In genomic region chr11:88327016-88327415, GRCm38 (mm10) we compare ENCODE assay signal across 13 mouse cellular contexts. TPM values are rescaled to one million over a fixed set of nuclear protein-coding genes. Genes with fewer than 3 reads are reported as not detected.
A peak's percentile ranks its signal among the peaks of the same experiment; 100 is the strongest.
DNase-seq lines count a peak whose midpoint lies in the region; ATAC-seq lines count a peak whose summit lies in the region.
"Had no signal": no experiment of that assay in that cellular context is flagged by ENCODE, and none has a peak within 500 bp of the region (broad histone marks: within the 10 kb centered on the region; RNA-seq: fewer than 3 reads in every experiment).

No protein-coding gene starts in this region.

- H3K27ac ChIP-seq in kidney, embryonic 16.5 days (ENCODE audit: low read length), result no peak overlapping the region
- peak overlapping the region; percentile 39; the same call in 1 of the 2 replicates for H3K27ac ChIP-seq in neural tube, embryonic 13.5 days (replicated peaks)
- no peak overlapping the region for H3K27ac ChIP-seq in liver, embryonic 11.5 days (ENCODE audit: low read depth, low read length)
- H3K27ac ChIP-seq: embryonic facial prominence, embryonic 13.5 days; intestine, embryonic 15.5 days; liver, embryonic 15.5 days had no signal

- H3K9me3 ChIP-seq in kidney, embryonic 16.5 days (ENCODE audit: low read length), result no peaks in the 10 kb centered on the region
- H3K9me3 ChIP-seq in neural tube, embryonic 13.5 days, result no peaks in the 10 kb centered on the region
- no peaks in the 10 kb centered on the region for H3K9me3 ChIP-seq in liver, embryonic 11.5 days (ENCODE audit: control insufficient read depth, low read length)
- H3K9me3 ChIP-seq: embryonic facial prominence, embryonic 13.5 days; intestine, embryonic 15.5 days; liver, embryonic 15.5 days had no signal

- no peaks in the 10 kb centered on the region for H3K27me3 ChIP-seq in kidney, embryonic 16.5 days (ENCODE audit: insufficient read depth, low read length)
- no peaks in the 10 kb centered on the region for H3K27me3 ChIP-seq in neural tube, embryonic 13.5 days
- H3K27me3 ChIP-seq in liver, embryonic 11.5 days (replicated peaks; ENCODE audit: control insufficient read depth, insufficient read depth, low read length), result no peaks in the 10 kb centered on the region
- H3K27me3 ChIP-seq: intestine, embryonic 15.5 days had no signal

- H3K4me2 ChIP-seq in kidney, embryonic 16.5 days (replicated peaks; ENCODE audit: low read depth, low read length), result no peak overlapping the region
- H3K4me2 ChIP-seq in neural tube, embryonic 13.5 days, result no peak overlapping the region
- H3K4me2 ChIP-seq in liver, embryonic 11.5 days, result no peak overlapping the region
- H3K4me2 ChIP-seq: embryonic facial prominence, embryonic 13.5 days; heart, embryonic 11.5 days; intestine, embryonic 15.5 days; liver, embryonic 15.5 days had no signal

- H3K4me1 ChIP-seq in kidney, embryonic 16.5 days (ENCODE audit: insufficient read depth, low read length), result 0 out of 2 replicates have a peak, but pooled peaks cover 3% of the 10 kb centered on the region
- H3K4me1 ChIP-seq in neural tube, embryonic 13.5 days (replicated peaks), result peaks cover 48% of the 10 kb centered on the region
- no peaks in the 10 kb centered on the region for H3K4me1 ChIP-seq in liver, embryonic 11.5 days (replicated peaks; ENCODE audit: control insufficient read depth, insufficient read depth, low read length)
- H3K4me1 ChIP-seq: liver, embryonic 15.5 days had no signal

- WGBS in kidney, embryonic 16.5 days, result 6% methylated on average over 4 of the region's 4 CpGs
- 2% methylated on average over 4 of the region's 4 CpGs for WGBS in neural tube, embryonic 13.5 days
- WGBS in liver, embryonic 11.5 days, result 28% methylated on average over 4 of the region's 4 CpGs

- H3K9ac ChIP-seq in kidney, embryonic 16.5 days (replicated peaks; ENCODE audit: low read length), result 0 out of 2 replicates have a peak overlapping the region, but pooled peaks have one; percentile 0
- H3K9ac ChIP-seq in neural tube, embryonic 13.5 days, result no peak overlapping the region
- H3K9ac ChIP-seq in liver, embryonic 11.5 days (ENCODE audit: low read depth, low read length), result no peak overlapping the region
- H3K9ac ChIP-seq: embryonic facial prominence, embryonic 13.5 days; intestine, embryonic 15.5 days; liver, embryonic 15.5 days had no signal

- peak; percentile 67 for ATAC-seq in kidney, embryonic 16.5 days (ENCODE audit: low FRiP score, low TSS enrichment)
- peak; percentile 75; the same call in 1 of the 2 replicates for ATAC-seq in neural tube, embryonic 13.5 days (ENCODE audit: low read depth)
- no peak for ATAC-seq in liver, embryonic 11.5 days (replicated peaks; ENCODE audit: low FRiP score)
- ATAC-seq: intestine, embryonic 15.5 days had no signal

- peak; percentile 31 for DNase-seq in embryo, embryonic 10 days (ENCODE audit: low spot score)
- DNase-seq in embryo, embryonic 11 days, result no peak
- no peak for DNase-seq in kidney, adult 18-20 months
- DNase-seq in neural tube, embryonic 10.5 days (ENCODE audit: extremely low spot score, low spot score), result no peak
- no peak for DNase-seq in testis, postnatal 14 days (ENCODE audit: low spot score)
- DNase-seq in liver, embryonic 11.5 days (ENCODE audit: low spot score), result no peak

- H3K4me3 ChIP-seq in kidney, embryonic 16.5 days (ENCODE audit: low read length), result no peak overlapping the region
- H3K4me3 ChIP-seq in neural tube, embryonic 13.5 days, result no peak overlapping the region
- H3K4me3 ChIP-seq in liver, embryonic 11.5 days (ENCODE audit: low read depth, low read length), result no peak overlapping the region
- H3K4me3 ChIP-seq: embryonic facial prominence, embryonic 13.5 days; intestine, embryonic 15.5 days; liver, embryonic 15.5 days had no signal

- H3K36me3 ChIP-seq in kidney, embryonic 16.5 days (ENCODE audit: insufficient read depth, low read length), result no peaks in the 10 kb centered on the region
- H3K36me3 ChIP-seq in neural tube, embryonic 13.5 days, result no peaks in the 10 kb centered on the region
- H3K36me3 ChIP-seq in liver, embryonic 11.5 days (ENCODE audit: control insufficient read depth, insufficient read depth, low read length), result no peaks in the 10 kb centered on the region
- H3K36me3 ChIP-seq: embryonic facial prominence, embryonic 13.5 days; intestine, embryonic 15.5 days; liver, embryonic 15.5 days had no signal

RNA-seq across cellular contexts. Expression of gene Ccdc182, which starts 33.2 kb away (rescaled TPM):
- 3.0 and 3.3 TPM in 2 replicates for polyA plus RNA-seq in kidney, embryonic 16.5 days (2015; fragmentation: Nextera tagmentation; extraction: Ambion mirVana)
- 3.1 and 4.1 TPM in 2 replicates for polyA plus RNA-seq in neural tube, embryonic 13.5 days (2015; fragmentation: Nextera tagmentation; extraction: Ambion mirVana)
- polyA plus RNA-seq in liver, embryonic 11.5 days (2014; fragmentation: Nextera tagmentation; extraction: Ambion mirVana), result not detected in 2 replicates
- polyA plus RNA-seq: heart, embryonic 11.5 days; intestine, embryonic 15.5 days; liver, embryonic 15.5 days; small intestine, adult 2 months had no signal
